Mouse (Mus musculus) brain, embryonic 14.5 days (tissue): ENCODE measurements around the gene Zbtb3. TPM values are rescaled to one million over a fixed set of nuclear protein-coding genes. Genes with fewer than 3 reads are reported as not detected.

Source experiments
- DNase-seq: peaks from one replicate; pipeline ENCODE4 v3.0.0-alpha.2; 2011; ENCODE audit warnings: low read depth
- CTCF ChIP-seq: fragments of 200-500 bp; IDR thresholded peaks from 2 replicates; pipeline ENCODE4 v1.5.1; 2012; ENCODE audit warnings: inconsistent platforms, mild to moderate bottlenecking, moderate library complexity, borderline replicate concordance; ENCODE audit not compliant: insufficient read depth, insufficient read length; ENCODE audit errors: extremely low read depth
- POLR2A ChIP-seq: fragments of 200-500 bp; IDR thresholded peaks from 2 replicates; pipeline ENCODE4 v1.6.1; 2012; ENCODE audit warnings: mild to moderate bottlenecking, inconsistent platforms, borderline replicate concordance; ENCODE audit not compliant: poor library complexity, insufficient read depth, insufficient read length, severe bottlenecking; ENCODE audit errors: extremely low read depth
- polyA plus RNA-seq: library from polyadenylated mRNA; depleted of rRNA; stranded (reverse); fragments of >200 nt; gene quantifications from 2 replicates; pipeline ENCODE4 v1.2.3, GENCODE M21; 2012

Gene Zbtb3
- polyA plus RNA-seq, 1 experiment, result 5.9 TPM

DNA sequence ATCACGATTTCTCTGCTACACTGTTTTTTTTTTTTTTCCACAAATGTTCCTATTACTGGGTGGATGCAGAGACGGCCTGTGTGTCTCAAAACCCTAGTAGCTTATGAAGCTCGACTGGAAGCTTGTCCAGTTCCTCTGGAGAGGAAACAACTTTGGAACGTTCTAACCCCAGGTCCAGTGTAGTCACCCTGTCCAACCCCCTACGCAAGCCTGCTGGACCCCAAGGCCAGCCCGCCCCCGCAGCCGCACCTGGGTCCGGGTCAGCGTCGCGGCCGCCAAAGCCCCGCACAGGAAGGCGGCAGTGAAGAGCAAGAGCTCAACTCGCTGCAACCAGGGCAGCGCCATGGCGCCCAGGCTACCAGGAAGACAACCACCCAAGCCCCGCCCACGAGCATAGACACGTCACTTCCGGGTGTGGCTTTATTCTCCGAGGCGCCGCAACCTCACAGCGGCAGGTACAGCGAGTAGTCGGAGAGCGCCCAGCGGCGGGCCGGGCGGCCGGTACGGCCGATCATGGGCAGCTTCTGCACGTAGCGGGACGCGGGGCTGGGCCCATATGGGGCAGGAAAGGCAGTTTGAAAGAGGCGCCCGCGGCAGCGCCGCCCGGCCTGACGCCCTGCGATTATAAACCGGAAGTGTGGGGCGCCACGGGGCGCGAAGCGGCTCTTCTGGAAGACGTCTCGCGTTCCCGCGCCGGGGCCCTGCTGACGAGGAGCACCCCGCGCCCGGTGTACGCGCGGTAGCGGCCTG is 28.1 kb upstream of the Zbtb3 start, which contains the start of gene Tmem179b:
TSS of gene Tmem179b (minus strand) at position 382 of the 750 bp plus-strand sequence.
- TF ChIP-seq POLR2A (peak; percentile 82; the same call in 1 of the 2 replicates), CTCF (no peak)
- peak; percentile 97 for DNase-seq

DNA sequence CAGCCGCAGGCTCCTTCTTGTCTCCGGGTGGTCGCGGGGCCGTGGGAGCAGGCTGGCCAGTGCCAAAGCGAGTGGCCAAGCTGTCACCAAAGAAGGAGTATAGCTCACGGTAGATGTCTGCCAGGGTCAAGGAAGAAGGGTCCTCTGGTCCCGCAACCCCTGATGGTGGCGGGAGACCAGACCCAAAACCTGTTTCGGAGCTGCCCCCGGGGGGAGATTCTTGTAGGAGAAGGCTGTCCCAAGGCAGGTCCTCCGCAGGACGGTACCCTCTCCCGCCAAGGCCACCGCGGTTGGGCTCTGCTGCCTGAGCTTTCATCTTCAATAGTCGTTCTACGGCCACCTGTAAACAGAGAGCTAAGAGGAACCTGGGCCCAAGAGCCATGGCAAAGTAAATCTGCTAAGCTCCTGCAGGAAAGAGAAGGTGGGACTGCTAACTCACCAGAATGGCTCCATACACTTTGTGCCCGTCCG is 27.4 kb upstream of the Zbtb3 start:
- peak; percentile 14 for DNase-seq

DNA sequence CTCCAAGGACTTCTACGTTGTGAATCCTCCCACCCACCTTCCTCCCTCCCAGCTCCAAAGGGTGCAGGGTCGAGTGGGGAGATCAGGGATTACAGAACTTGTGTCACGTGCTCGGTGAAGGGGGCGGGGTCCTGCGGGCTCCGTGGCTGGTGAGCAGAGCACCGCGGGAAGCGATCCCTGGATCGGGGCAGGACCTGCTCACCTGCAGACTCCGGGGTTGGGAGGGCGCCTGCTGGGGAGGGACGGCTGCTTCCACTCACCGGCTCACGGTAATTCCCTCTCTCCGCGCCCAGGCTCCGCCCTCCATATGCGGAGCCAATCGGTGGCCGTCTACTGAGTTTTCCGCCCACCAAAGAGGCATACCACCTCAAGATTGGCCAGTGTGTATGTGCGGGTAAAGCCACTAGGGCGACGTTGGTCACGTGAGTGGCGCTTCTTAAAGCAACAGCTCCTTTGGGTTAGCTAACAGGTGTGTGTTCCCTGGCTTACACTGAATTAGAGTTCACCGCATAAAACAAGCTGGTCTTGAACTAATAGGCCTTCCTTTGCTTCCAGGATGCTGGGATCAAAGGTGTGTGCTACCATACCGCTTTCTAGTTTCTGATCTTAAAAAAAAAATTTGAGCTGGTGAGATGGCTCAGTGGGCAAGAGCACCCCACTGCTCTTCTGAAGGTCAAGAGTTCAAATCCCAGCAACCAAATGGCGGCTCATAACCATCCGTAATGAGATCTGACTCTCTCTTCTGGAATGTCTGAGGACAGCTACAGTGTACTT is 16.2 kb upstream of the Zbtb3 start, which contains the start of gene Taf6l:
TSS of gene Taf6l (minus strand) at position 410 of the 774 bp plus-strand sequence.
- DNase-seq, result peak; percentile 99
- peak; percentile 55; the same call in 1 of the 2 replicates for TF ChIP-seq CTCF
- TF ChIP-seq POLR2A, result 0 out of 2 replicates have a peak, but pooled peaks have one; percentile 6

More for the DNA sequence above, 27.4 kb upstream of the Zbtb3 start:
- TF ChIP-seq POLR2A, result no peak
- no peak for TF ChIP-seq CTCF

DNA sequence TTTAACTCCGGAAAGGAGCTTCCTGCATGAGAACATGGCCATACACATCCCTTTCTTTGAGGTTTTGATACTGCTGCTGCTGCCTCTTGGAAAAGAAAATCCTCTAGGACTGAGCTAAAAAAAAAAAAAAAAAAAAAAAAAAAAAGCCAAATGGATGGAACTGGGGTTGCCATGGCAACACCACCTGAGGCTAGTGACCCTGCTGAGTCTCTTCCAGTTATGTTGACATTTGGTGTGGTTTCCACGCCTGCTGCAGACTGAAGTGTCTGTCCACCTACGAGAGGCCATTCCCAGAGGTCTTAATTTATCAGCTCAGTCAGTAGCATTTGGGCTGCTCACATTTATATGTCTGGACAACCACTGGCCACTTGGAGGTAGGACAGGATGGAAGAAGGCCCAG is 13.8 kb upstream of the Zbtb3 start:
- DNase-seq, result peak; percentile 53

DNA sequence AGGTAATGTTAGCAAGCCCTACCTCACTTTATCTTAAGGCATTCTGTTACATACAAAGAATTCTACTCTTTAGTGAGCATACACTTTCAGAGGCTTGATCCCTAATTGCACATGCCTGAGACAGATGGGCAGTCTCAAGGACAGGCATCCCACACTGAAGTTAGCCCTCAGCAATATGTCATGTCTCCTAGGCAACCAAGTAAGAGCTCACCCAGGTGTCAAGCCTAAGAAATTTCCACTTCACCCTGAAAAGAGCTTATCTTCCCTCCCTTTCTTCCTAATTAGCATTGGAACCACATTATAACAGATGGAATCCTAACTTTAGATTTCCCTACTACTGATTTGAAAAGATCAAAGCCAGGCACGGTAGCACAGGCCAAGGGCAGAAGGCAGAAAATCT is 13.2 kb upstream of the Zbtb3 start:
- TF ChIP-seq CTCF (no peak), POLR2A (no peak)
- DNase-seq, result no peak

More for the DNA sequence above, 13.8 kb upstream of the Zbtb3 start:
- TF ChIP-seq CTCF, result no peak
- no peak for TF ChIP-seq POLR2A

DNA sequence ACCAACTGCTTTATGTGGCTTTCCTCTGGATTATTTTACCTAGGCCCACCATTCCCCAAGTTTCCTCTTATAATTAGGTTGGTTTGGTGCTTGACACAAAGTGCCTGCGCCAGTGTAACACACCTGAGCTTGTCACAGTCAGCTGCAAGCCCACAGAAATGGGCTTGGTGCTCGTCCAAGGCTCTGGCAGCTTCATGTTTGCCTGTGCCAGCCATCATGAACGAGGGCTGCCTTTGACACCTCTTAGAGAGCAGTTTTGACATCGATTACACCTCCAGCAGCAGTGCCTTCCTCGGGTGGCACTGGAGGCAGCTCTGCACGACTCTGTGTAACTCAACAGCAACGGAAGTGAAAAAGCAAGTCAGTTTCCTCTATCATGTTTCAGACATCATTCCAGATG is 12.2 kb upstream of the Zbtb3 start:
- no peak for DNase-seq
- TF ChIP-seq POLR2A (no peak), CTCF (no peak)

DNA sequence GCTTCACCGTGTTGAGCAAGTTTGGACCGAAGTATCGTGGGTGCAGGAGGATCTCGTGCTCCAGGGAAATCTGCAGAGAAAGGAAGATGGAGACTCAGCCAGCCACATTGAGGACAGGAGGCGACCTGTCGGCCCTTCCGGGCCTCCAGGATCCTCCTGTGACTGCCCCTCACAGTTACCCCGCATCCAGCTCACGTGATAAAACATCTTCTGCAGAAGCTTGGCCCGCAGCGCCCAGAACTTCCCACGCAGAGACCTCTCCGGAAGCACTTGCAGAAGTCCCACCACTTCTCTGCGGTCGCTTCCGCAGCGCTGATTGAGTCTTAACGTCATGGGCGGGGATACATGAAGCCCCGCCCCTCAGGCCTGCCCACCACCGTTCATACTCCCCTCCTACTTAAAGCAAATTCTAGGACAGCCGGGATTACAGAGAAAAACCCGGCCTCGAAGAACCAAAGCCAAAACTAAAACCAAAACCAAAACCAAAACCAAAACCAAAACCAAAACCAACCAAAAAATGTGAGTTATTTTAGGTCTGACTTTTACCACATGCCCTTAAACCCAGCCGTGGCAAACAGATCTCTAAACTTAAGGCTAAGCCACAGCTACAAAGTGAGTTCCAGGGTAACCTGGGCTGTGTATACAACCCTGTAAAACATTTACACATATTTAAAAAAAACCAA is 4.0 kb upstream of the Zbtb3 start, which contains the start of gene Polr2g:
TSS of gene Polr2g (minus strand) at position 314 of the 683 bp plus-strand sequence.
- TF ChIP-seq POLR2A (peak; percentile 30; the same call in 1 of the 2 replicates), CTCF (no peak)
- DNase-seq, result peak; percentile 97

DNA sequence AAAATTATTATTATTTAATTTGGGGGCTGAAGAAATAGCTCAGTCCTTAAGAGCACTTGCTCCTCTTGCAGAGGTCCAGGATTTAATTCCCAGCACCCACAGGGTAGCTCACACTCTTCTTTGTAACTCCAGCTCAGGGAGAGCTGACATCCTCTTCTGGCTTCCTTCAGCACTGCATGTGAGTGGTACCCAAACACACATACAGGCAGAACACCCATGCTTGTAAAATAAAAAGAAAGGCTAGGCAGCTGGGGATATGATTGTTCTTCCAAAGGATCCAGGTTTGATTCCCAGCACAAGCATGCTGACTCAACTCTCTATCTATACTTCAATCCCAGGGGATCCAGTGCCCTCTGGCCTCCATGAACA is 3.4 kb upstream of the Zbtb3 start:
- TF ChIP-seq POLR2A, result no peak
- no peak for TF ChIP-seq CTCF
- no peak for DNase-seq

DNA sequence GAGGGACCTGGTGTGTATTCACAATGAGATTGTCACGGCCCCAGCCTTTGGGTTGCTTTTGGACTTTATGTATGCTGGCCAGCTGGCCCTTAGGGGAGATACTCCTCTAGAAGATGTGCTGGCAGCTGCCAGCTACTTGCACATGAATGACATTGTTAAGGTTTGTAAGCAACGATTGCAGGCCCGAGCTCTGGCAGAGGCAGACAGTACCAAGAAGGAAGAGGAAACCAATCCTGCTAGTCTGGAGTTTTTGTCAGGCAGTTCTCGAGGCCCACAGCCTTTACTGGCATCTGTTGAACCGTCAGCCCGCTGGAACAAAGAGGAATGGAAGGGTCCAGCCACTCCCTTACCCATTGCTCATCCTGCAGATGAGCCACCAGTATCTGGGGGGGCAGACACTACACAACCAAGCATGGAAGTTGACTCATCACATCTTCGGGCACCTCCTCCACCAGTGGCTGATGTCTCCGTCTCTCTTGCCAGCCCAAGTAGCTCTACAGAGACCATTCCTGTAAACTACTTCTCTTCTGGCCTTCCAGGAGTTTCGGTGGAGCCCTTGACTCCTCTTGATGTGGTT is 937 bp downstream of the Zbtb3 start:
- DNase-seq, result no peak
- no peak for TF ChIP-seq CTCF
- TF ChIP-seq POLR2A, result no peak

DNA sequence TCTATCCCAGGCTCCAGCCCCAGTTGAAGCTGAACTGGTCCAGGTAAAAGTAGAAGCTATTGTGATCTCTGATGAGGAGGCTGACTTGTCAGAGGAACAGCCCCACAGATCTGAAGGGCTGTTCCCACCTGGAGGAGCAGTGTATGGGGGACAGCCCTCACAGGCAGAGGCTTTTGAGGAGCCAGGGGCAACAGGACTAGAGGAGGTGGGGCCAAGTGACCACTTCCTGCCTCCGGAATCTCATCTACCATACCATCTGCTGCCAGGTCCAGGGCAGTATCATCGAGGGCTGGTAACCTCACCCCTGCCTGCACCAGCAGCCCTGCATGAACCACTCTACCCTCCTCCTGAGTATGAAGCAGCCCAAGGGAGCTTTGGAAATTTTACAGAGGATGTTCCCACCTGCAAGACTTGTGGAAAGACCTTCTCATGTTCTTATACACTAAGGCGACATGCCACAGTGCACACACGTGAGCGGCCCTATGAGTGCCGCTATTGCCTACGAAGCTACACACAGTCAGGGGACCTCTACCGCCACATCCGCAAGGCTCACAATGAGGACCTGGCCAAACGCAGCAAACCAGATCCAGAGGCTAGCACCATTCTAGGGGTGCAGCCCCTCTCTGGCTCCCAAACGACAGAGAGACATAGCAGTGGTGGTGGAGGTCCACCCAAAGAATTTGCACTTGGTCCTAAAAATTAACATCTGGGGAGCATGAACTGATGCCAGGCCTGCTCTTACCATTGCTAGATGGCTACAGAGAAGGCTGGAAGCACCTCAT is 1.7 kb downstream of the Zbtb3 start:
- DNase-seq, result no peak
- TF ChIP-seq CTCF (no peak), POLR2A (no peak)
